Mouse (Mus musculus): ENCODE results near the gene Wfdc1. TPM values are rescaled to one million over a fixed set of nuclear protein-coding genes. Genes with fewer than 3 reads are reported as not detected.

Wfdc1 gene
- polyA plus RNA-seq (2012; rRNA removed), result 158 and 167 TPM in 2 replicates

DNA sequence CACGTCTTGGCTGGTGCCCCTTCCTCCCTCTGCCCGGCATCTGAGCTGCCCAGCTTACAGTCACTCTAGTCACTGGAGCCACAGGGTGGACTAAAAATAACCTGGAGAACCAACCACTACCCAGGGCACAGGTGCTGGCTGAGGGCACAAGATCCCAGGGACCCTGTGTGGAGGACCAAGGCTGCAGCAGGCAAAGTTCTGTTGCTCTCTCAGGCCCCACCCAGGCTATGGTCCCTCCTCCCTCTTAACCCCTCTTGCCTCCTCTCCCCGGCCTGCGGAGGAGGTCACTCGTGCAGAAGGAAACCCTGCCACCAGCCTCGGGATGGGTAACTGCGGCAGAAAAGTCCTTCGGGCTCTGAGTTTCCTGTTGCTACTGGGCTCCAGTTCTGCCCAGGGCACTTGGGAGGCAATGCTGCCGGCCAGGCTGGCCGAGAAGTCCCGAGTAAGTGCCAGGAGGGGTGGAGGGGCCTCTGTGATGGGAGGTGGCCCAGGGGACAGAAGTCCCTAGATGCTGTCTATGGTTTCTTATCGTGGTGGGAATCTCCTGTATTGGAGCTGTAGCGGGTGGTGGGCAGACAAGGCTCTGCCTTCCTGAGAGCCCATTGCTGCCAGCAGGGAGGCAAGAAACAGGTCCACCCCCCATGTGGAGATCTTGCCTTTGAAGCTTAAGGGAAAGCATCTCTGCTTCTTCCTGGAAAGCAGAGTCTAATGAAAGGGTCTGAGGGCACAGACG is at the start of gene Wfdc1:
Gene Wfdc1, plus strand, starts transcription at position 147 of the 733 bp plus-strand sequence.

DNA sequence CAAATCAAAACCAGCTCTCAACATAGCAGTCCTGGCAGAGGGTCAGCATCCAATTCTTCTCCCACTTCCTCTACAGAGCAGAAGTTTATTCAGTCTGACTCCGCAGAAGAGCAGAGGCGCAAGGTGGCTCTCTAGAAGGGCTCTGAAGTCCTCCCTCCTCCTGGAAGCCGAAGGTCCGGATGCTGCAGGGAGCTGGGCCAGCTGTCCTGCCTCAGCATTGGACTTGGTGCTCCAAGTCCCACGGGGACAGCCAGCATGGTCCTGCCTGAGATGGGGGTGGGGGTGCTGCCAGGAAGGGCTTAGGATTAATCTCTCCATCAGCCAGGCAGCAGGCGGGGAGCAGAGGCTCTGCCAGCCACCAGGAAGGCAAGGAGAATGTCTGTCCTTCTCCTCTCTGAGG is 30.8 kb upstream of the Wfdc1 start, which contains the start of gene Kcng4:
Gene Kcng4, minus strand, starts transcription at position 303 of the 400 bp plus-strand sequence.

DNA sequence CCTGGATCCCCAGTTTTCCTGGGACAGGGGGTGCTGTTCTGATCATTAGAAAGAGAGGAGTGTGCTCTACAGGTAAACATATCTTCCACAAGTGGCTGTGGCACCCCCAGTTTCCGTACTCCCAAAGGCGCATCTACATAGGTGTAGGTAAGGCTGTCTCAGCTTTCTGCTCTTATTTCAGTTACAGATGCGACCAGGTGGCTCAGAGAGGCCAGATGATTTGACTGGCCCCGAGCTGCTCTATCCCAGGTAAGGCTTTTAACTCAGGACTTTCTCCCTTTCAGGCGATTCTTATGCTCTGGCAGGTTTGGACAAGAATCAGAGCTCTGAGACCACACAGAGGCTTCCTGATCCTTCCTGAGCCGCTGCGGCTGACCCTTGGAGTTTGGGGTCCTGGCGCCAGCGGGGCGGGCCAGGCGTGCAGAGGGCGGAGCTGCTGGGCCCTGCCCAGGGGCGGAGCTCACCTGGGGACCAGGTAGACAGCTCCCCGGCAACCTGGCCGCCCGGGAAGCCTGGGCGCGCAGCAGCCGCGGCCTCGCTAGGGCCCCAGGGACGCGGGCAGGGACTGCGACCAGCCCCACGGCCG is 33.5 kb downstream of the Wfdc1 start, which contains the start of gene Atp2c2:
Gene Atp2c2, plus strand, starts transcription at position 461 of the 586 bp plus-strand sequence.

Other genes with a start within 250 kb of the Wfdc1 start
- 37.3 and 67.4 TPM in 2 replicates for gene Osgin1, start 232.2 kb upstream of the Wfdc1 start, polyA plus RNA-seq (2012; rRNA removed)
- gene Necab2, start 219.6 kb upstream of the Wfdc1 start, polyA plus RNA-seq (2012; rRNA removed), result 0.74 and 1.2 TPM in 2 replicates
- gene Slc38a8, start 164.7 kb upstream of the Wfdc1 start, polyA plus RNA-seq (2012; rRNA removed), result 0.17 and 0.19 TPM in 2 replicates
- gene Mbtps1, start 107.6 kb upstream of the Wfdc1 start, polyA plus RNA-seq (2012; rRNA removed), result 68.3 and 75.2 TPM in 2 replicates
- 24.6 and 27.3 TPM in 2 replicates for gene Hsdl1, start 91.2 kb upstream of the Wfdc1 start, polyA plus RNA-seq (2012; rRNA removed)
- gene Dnaaf1, start 91.1 kb upstream of the Wfdc1 start, polyA plus RNA-seq (2012; rRNA removed), result 0.55 and 1.1 TPM in 2 replicates
- gene Taf1c, start 61.1 kb upstream of the Wfdc1 start, polyA plus RNA-seq (2012; rRNA removed), result 38.8 and 42.2 TPM in 2 replicates
- gene Adad2, start 53.6 kb upstream of the Wfdc1 start, polyA plus RNA-seq (2012; rRNA removed), result 0.16 TPM in 1 of 2 replicates, not detected in the other
- gene Kcng4, start 30.7 kb upstream of the Wfdc1 start, polyA plus RNA-seq (2012; rRNA removed), result 1.5 and 1.8 TPM in 2 replicates
- 66.6 and 75.5 TPM in 2 replicates for gene Atp2c2, start 33.6 kb downstream of the Wfdc1 start, polyA plus RNA-seq (2012; rRNA removed)
- 13.4 and 15.5 TPM in 2 replicates for gene Tldc1, start 112.1 kb downstream of the Wfdc1 start, polyA plus RNA-seq (2012; rRNA removed)
- gene Cotl1, start 174.2 kb downstream of the Wfdc1 start, polyA plus RNA-seq (2012; rRNA removed), result 169 and 192 TPM in 2 replicates
- 21.8 and 35.2 TPM in 2 replicates for gene Klhl36, start 195.9 kb downstream of the Wfdc1 start, polyA plus RNA-seq (2012; rRNA removed)
- 65.5 and 70.6 TPM in 2 replicates for gene Usp10, start 244.0 kb downstream of the Wfdc1 start, polyA plus RNA-seq (2012; rRNA removed)
- gene Gm20388, start 244.5 kb downstream of the Wfdc1 start, polyA plus RNA-seq (2012; rRNA removed), result 28.4 and 30.8 TPM in 2 replicates

Data from colon, adult 2 months (tissue).